Mouse (Mus musculus) brown adipose tissue, adult 24 weeks (tissue): ENCODE measurements around the gene Olfr1311. TPM values are rescaled to one million over a fixed set of nuclear protein-coding genes. Genes with fewer than 3 reads are reported as not detected.
"Not testable (repeated sequence)": the region's sequence is repeated elsewhere in the genome, so short reads cannot be mapped to it uniquely, and the experiment has no call there.

Experiments used
- H3K27ac ChIP-seq: fragments of 200-500 bp; replicated peaks from 2 replicates; pipeline ENCODE4 v1.5.1; 2012; ENCODE audit warnings: low read depth, mild to moderate bottlenecking, low read length
- H3K4me1 ChIP-seq: fragments of 200-500 bp; 2 replicates; pipeline ENCODE4 v1.6.1; 2012; ENCODE audit warnings: low read length, mixed read lengths; ENCODE audit not compliant: control insufficient read depth, insufficient read depth, insufficient read length
- H3K4me3 ChIP-seq: fragments of 200-500 bp; 2 replicates; pipeline ENCODE4 v1.5.1; 2012; ENCODE audit warnings: low read depth, mild to moderate bottlenecking, low read length, moderate library complexity; ENCODE audit not compliant: insufficient read depth
- polyA plus RNA-seq: library from polyadenylated mRNA; stranded (reverse); fragments of >200 nt; gene quantifications from 2 replicates; pipeline ENCODE4 v1.2.4, GENCODE M21; 2012; ENCODE audit not compliant: missing spikeins, insufficient read depth, insufficient read length

Olfr1311 gene
- polyA plus RNA-seq: not detected in 2 replicates

- no peak within 1 kb of the TSS for H3K4me3 ChIP-seq
- H3K4me1 ChIP-seq: no peaks in the 10 kb centered on the region
- H3K27ac ChIP-seq: no peak within 1 kb of the TSS
Measured at GRCm38 (mm10) chr2:112024312-112024711, at the start of gene Olfr1311. Olfr1311 (minus strand) TSS chr2:112024412.

- Histone ChIP-seq H3K4me3 (no peak within 1 kb of the TSS), H3K4me1 (no peaks in the 10 kb centered on the region), H3K27ac (no peak within 1 kb of the TSS)
Measured at GRCm38 (mm10) chr2:112050138-112050537, 25.9 kb upstream of the Olfr1311 start, which contains the start of gene Olfr1312. Olfr1312 (minus strand) TSS chr2:112050238.

- H3K4me1 ChIP-seq, H3K4me3 ChIP-seq, H3K27ac ChIP-seq: not testable (repeated sequence)
Measured at GRCm38 (mm10) chr2:112026971-112027370, 2.8 kb upstream of the Olfr1311 start.

- Histone ChIP-seq H3K4me3 (no peak overlapping the region), H3K27ac (no peak overlapping the region), H3K4me1 (no peaks in the 10 kb centered on the region)
Measured at GRCm38 (mm10) chr2:112014900-112015299, 9.3 kb downstream of the Olfr1311 start.

- Histone ChIP-seq H3K4me3 (no peak within 1 kb of the TSS), H3K27ac (no peak within 1 kb of the TSS), H3K4me1 (no peaks in the 10 kb centered on the region)
Measured at GRCm38 (mm10) chr2:112012608-112013007, 11.6 kb downstream of the Olfr1311 start, which contains the start of gene Olfr1310. Olfr1310 (minus strand) TSS chr2:112012708.

GRCm38 (mm10) chr2:111990181-111990580 is 34.0 kb downstream of the Olfr1311 start, which contains the start of gene Olfr1309:
Olfr1309 (minus strand) TSS chr2:111990281.
- no peaks in the 10 kb centered on the region for H3K4me1 ChIP-seq
- no peak within 1 kb of the TSS for H3K4me3 ChIP-seq
- no peak within 1 kb of the TSS for H3K27ac ChIP-seq

Other genes starting within 250 kb of the Olfr1311 start
- not detected in 2 replicates for gene Olfr1302, start 247.0 kb downstream of the Olfr1311 start, polyA plus RNA-seq
- gene Olfr1303, start 204.1 kb downstream of the Olfr1311 start, polyA plus RNA-seq: not detected in 2 replicates
- not detected in 2 replicates for gene Olfr1305, start 147.3 kb downstream of the Olfr1311 start, polyA plus RNA-seq
- gene Olfr1306, start 108.1 kb downstream of the Olfr1311 start, polyA plus RNA-seq: not detected in 2 replicates
- not detected in 2 replicates for gene Olfr1307, start 75.0 kb downstream of the Olfr1311 start, polyA plus RNA-seq
- gene Olfr1308, start 59.5 kb downstream of the Olfr1311 start, polyA plus RNA-seq: not detected in 2 replicates
- not detected in 2 replicates for gene Olfr1309, start 34.1 kb downstream of the Olfr1311 start, polyA plus RNA-seq
- gene Olfr1310, start 11.7 kb downstream of the Olfr1311 start, polyA plus RNA-seq: not detected in 2 replicates
- not detected in 2 replicates for gene Olfr1312, start 25.8 kb upstream of the Olfr1311 start, polyA plus RNA-seq
- gene Olfr1313, start 53.4 kb upstream of the Olfr1311 start, polyA plus RNA-seq: not detected in 2 replicates
- not detected in 2 replicates for gene Olfr1314, start 72.4 kb upstream of the Olfr1311 start, polyA plus RNA-seq
- not detected in 2 replicates for gene Olfr1315-ps1, start 91.0 kb upstream of the Olfr1311 start, polyA plus RNA-seq
- gene Olfr1316, start 110.6 kb upstream of the Olfr1311 start, polyA plus RNA-seq: not detected in 2 replicates
- gene Olfr1317, start 115.9 kb upstream of the Olfr1311 start, polyA plus RNA-seq: not detected in 2 replicates
- gene Olfr1318, start 129.8 kb upstream of the Olfr1311 start, polyA plus RNA-seq: not detected in 2 replicates
- 1.3 and 2.0 TPM in 2 replicates for gene Lpcat4, start 215.1 kb upstream of the Olfr1311 start, polyA plus RNA-seq
- not detected in 2 replicates for gene Nutm1, start 234.9 kb upstream of the Olfr1311 start, polyA plus RNA-seq
- gene Nop10, start 237.5 kb upstream of the Olfr1311 start, polyA plus RNA-seq: 166 and 235 TPM in 2 replicates
- 10.4 and 10.8 TPM in 2 replicates for gene Slc12a6, start 241.4 kb upstream of the Olfr1311 start, polyA plus RNA-seq
- not detected in 2 replicates for gene Gm21985, start 241.9 kb upstream of the Olfr1311 start, polyA plus RNA-seq